Mouse (Mus musculus) CH12.LX (cell line): ENCODE results near the gene Ccdc155.

Source experiments
- CTCF ChIP-seq, 2 experiments: IDR thresholded peaks in 1 of 2; conservative IDR thresholded peaks in 1 of 2; 2 replicates each; pipeline ENCODE4 v1.5.1; 2011 to 2012; ENCODE audit warnings: low read depth in 2 of 2, low read length in 2 of 2, improper control_type of control experiment in 1 of 2, inconsistent platforms in 1 of 2, mild to moderate bottlenecking in 1 of 2, moderate library complexity in 1 of 2
- EP300 ChIP-seq: IDR thresholded peaks from 2 replicates; pipeline ENCODE4 v1.6.1; 2011; ENCODE audit warnings: low read length, improper control_type of control experiment
- HCFC1 ChIP-seq: IDR thresholded peaks from 2 replicates; pipeline ENCODE4 v1.6.1; 2012; ENCODE audit warnings: low read depth, mild to moderate bottlenecking, inconsistent platforms, low read length, improper control_type of control experiment

DNA sequence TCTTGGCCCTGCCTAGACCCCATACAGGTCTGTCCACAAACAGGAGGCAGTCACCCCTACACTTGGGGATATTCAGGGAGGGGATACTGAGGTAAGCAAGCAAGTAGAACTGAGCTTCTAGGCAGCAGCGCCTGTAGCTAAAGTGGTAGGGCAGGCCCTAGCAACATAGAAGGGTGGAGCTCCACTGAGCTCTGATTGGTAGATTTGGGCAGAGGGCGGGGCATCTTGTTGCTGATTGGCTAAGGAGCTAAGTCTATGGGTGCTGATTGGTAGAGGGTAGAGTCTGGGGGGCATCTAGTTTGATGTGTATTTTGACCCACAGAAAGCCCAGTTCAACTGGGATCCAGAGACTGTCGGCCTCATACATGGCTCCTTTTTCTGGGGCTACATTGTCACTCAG is 35.2 kb downstream of the Ccdc155 start:
- no peak for TF ChIP-seq HCFC1
- no peak for TF ChIP-seq EP300
- TF ChIP-seq CTCF (conservative IDR thresholded peaks at IDR 0.05 in 1 of 2, IDR thresholded peaks at IDR 0.05 in 1 of 2; ENCODE audit: low read depth in 2 of 2, low read length in 2 of 2) = no peak
